Mouse (Mus musculus): ENCODE measurements around the gene Tenm4. TPM values are rescaled to one million over a fixed set of nuclear protein-coding genes. Genes with fewer than 3 reads are reported as not detected.
A peak's percentile ranks its signal among the peaks of the same experiment; 100 is the strongest.

The Tenm4 gene
- polyA plus RNA-seq, 1 experiment from 2014 or later = 45.8 TPM

DNA sequence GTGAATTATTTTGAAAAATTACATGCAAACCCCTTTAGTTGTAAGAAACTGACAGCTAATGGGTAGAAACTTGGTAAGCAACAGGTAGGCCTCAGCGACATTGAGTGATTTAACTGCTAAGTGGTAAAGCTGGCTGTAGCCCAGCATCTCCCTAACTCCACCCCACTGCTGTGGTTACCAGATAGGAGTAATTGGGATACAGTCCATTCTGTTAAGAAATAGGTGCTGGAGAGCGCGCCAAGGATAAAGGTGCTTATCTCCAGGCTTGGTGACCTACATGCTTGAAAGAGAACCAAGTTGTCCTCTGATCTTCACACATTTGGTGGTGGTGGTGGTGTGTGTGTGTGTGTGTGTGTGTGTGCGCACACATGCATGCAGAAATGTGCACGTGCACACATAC, 788.1 kb downstream of the Tenm4 start:
- Histone ChIP-seq H3K4me3 (replicated peaks) (no peak overlapping the region), H3K4me2 (no peak overlapping the region), H3K27me3 (no peaks in the 10 kb centered on the region), H3K9ac (replicated peaks) (no peak overlapping the region), H3K27ac (no peak overlapping the region), H3K9me3 (no peaks in the 10 kb centered on the region), H3K36me3 (peaks cover 46% of the 10 kb centered on the region), H3K4me1 (replicated peaks) (no peaks in the 10 kb centered on the region)
- WGBS = 96% methylated on average over 5 of the region's 5 CpGs
- ATAC-seq (ENCODE audit: insufficient number of reproducible peaks, insufficient read depth, low FRiP score, low TSS enrichment, low read depth) = no peak

MicroRNAs encoded within 50 kb of the gene (microRNA counts, 519-probe panel; counts per million panel counts)
- microRNA mmu-miR-708 = 1,449 counts per million, percentile 5 among the panel's probes with 10 or more counts

Small RNAs within 50 kb of the gene (microRNA-seq; reads per million reads assigned to microRNA genes)
- gene Mir6394 (not detected), gene Mir708 (2,370 reads per million, percentile 83 among the genes with 10 or more reads in this experiment)
